Mouse (Mus musculus) liver, embryonic 15.5 days (tissue): ENCODE measurements around the gene Morf4l2. TPM values are rescaled to one million over a fixed set of nuclear protein-coding genes. Genes with fewer than 3 reads are reported as not detected.
"Not testable (repeated sequence)": the region's sequence is repeated elsewhere in the genome, so short reads cannot be mapped to it uniquely, and the experiment has no call there.

ENCODE experiments used
- ATAC-seq: fragments of 200-750 bp; cut with Nextera tagmentation; 2 replicates; pipeline ENCODE4 v1.8.0; 2017; ENCODE audit warnings: moderate number of reproducible peaks, mild to moderate bottlenecking, moderate library complexity; ENCODE audit not compliant: insufficient read depth
- H3K27ac ChIP-seq: fragments of 300-500 bp; sonication (generic); replicated peaks from 2 replicates; pipeline ENCODE4 v1.5.1; 2015; ENCODE audit warnings: mild to moderate bottlenecking, inconsistent platforms
- H3K27me3 ChIP-seq: fragments of 300-500 bp; sonication (generic); 2 replicates; pipeline ENCODE4 v1.6.1; 2015; ENCODE audit warnings: mild to moderate bottlenecking, inconsistent platforms
- H3K36me3 ChIP-seq: fragments of 300-500 bp; sonication (generic); replicated peaks from 2 replicates; pipeline ENCODE4 v1.6.1; 2015; ENCODE audit warnings: moderate library complexity, mild to moderate bottlenecking, inconsistent platforms
- H3K4me1 ChIP-seq: fragments of 300-500 bp; sonication (generic); replicated peaks from 2 replicates; pipeline ENCODE4 v1.6.1; 2015; ENCODE audit warnings: inconsistent platforms
- H3K4me2 ChIP-seq: fragments of 300-500 bp; sonication (generic); 2 replicates; pipeline ENCODE4 v1.6.1; 2015; ENCODE audit warnings: moderate library complexity, mild to moderate bottlenecking, inconsistent platforms
- H3K4me3 ChIP-seq: fragments of 300-500 bp; sonication (generic); replicated peaks from 2 replicates; pipeline ENCODE4 v1.5.1; 2015; ENCODE audit warnings: mild to moderate bottlenecking, inconsistent platforms
- H3K9ac ChIP-seq: fragments of 300-500 bp; sonication (generic); 2 replicates; pipeline ENCODE4 v1.6.1; 2015; ENCODE audit warnings: moderate library complexity, mild to moderate bottlenecking, inconsistent platforms
- H3K9me3 ChIP-seq: fragments of 300-500 bp; sonication (generic); replicated peaks from 2 replicates; pipeline ENCODE4 v1.6.1; 2016; ENCODE audit warnings: inconsistent platforms
- WGBS: fragments of 180-500 bp; shearing (Covaris S2); methylation state at CpG from one replicate; pipeline ENCODE4 v1.1.7; 2015; ENCODE audit warnings: mixed read lengths; ENCODE audit not compliant: insufficient replicate concordance; 5-methylcytosine and 5-hydroxymethylcytosine counted together
- polyA plus RNA-seq: library from polyadenylated mRNA; unstranded; fragments of >200 nt; fragmentation: Nextera tagmentation; extraction: Ambion mirVana; gene quantifications from 2 replicates; pipeline ENCODE4 v1.2.1, GENCODE M21; 2015

The Morf4l2 gene
- polyA plus RNA-seq, 1 experiment from 2014 or later: 179 TPM

- no peak overlapping the region for H3K27ac ChIP-seq
- no peak for ATAC-seq
- H3K9me3 ChIP-seq: no peaks in the 10 kb centered on the region
- H3K36me3 ChIP-seq: no peaks in the 10 kb centered on the region
- no peaks in the 10 kb centered on the region for H3K4me1 ChIP-seq
- 63% methylated on average over 4 of the region's 4 CpGs for WGBS
- H3K9ac ChIP-seq: no peak overlapping the region
- no peak overlapping the region for H3K4me3 ChIP-seq
- no peaks in the 10 kb centered on the region for H3K27me3 ChIP-seq
- no peak overlapping the region for H3K4me2 ChIP-seq
These were observed 51.2 kb downstream of the Morf4l2 start for GRCm38 (mm10) chrX:136692294-136692675.

DNA sequence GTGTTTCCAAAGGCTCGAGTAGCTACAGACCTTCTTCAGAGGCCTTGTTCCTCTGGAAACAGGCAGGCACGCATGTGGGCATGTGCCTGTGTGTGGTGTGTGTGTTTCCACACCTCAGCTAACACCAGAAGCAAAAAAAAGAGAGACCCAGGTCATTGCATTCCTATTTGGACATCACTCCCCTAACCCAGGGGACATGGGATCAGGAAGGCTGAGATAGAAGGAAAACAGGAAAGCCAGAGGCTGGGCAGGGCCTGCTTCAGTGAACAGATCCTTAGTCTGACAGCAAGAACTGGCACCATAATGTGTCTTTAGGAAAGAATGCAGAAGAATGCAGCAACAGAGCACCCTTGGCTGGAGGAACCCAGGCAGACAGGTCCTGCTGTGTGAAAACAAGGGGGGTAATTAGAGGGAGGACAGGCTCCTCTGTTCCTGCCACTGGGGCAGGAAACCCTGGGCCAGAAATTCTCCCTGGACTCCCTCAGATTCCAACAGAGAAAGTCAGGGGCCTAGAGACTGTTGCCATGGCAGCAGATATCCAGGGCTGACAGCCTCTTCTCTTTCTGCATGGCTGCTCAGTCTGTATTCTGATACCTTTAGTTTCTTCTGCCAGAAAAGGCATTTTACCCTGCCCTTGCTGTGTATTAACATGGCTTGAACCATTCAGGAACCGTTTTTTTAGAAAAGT is 51.7 kb downstream of the Morf4l2 start:
- not testable (repeated sequence) for H3K4me3 ChIP-seq, H3K27me3 ChIP-seq, H3K36me3 ChIP-seq, H3K4me1 ChIP-seq, H3K9me3 ChIP-seq, ATAC-seq, H3K27ac ChIP-seq, H3K4me2 ChIP-seq, H3K9ac ChIP-seq
- WGBS: 50% methylated on average over 3 of the region's 3 CpGs

Other genes with a start within 250 kb of the Morf4l2 start
- not detected in 2 replicates for gene Kir3dl1, start 225.7 kb downstream of the Morf4l2 start, polyA plus RNA-seq
- not detected in 2 replicates for gene Kir3dl2, start 199.6 kb downstream of the Morf4l2 start, polyA plus RNA-seq
- gene Tceal3, start 152.8 kb downstream of the Morf4l2 start, polyA plus RNA-seq: 0.67 and 0.76 TPM in 2 replicates
- 0.78 and 0.97 TPM in 2 replicates for gene Tceal1, start 35.7 kb downstream of the Morf4l2 start, polyA plus RNA-seq
- gene Glra4, start 36.5 kb upstream of the Morf4l2 start, polyA plus RNA-seq: not detected in 2 replicates
- gene Plp1, start 79.0 kb upstream of the Morf4l2 start, polyA plus RNA-seq: 0.30 and 0.46 TPM in 2 replicates
- not detected in 2 replicates for gene Rab9b, start 125.1 kb upstream of the Morf4l2 start, polyA plus RNA-seq
- not detected in 2 replicates for gene H2bfm, start 183.6 kb upstream of the Morf4l2 start, polyA plus RNA-seq
- gene Tmsb15b2, start 231.8 kb upstream of the Morf4l2 start, polyA plus RNA-seq: 6.1 and 6.7 TPM in 2 replicates
- 0.52 TPM in 1 of 2 replicates, not detected in the other for gene Tmsb15l, start 233.2 kb upstream of the Morf4l2 start, polyA plus RNA-seq
- gene Tmsb15b1, start 233.2 kb upstream of the Morf4l2 start, polyA plus RNA-seq: 2.9 and 3.3 TPM in 2 replicates
- gene Zcchc18, start 249.5 kb upstream of the Morf4l2 start, polyA plus RNA-seq: 0.16 and 0.33 TPM in 2 replicates